Mouse (Mus musculus) hindbrain, postnatal 0 days (tissue): ENCODE results near the gene Pde4b. TPM values are rescaled to one million over a fixed set of nuclear protein-coding genes. Genes with fewer than 3 reads are reported as not detected.
A peak's percentile ranks its signal among the peaks of the same experiment; 100 is the strongest.

Source experiments
- ATAC-seq: fragments of 200-750 bp; cut with Nextera tagmentation; 2 replicates; pipeline ENCODE4 v1.8.0; 2017; ENCODE audit warnings: mild to moderate bottlenecking, moderate TSS enrichment, moderate library complexity
- DNase-seq: peaks from one replicate; pipeline ENCODE4 v3.0.0-alpha.2; 2015; ENCODE audit warnings: low spot score
- H3K27ac ChIP-seq: fragments of 300-500 bp; sonication (generic); 2 replicates; pipeline ENCODE4 v1.5.1; 2014; ENCODE audit warnings: mild to moderate bottlenecking
- H3K27me3 ChIP-seq: fragments of 300-500 bp; sonication (generic); 2 replicates; pipeline ENCODE4 v1.6.1; 2014; ENCODE audit warnings: low read length, mixed read lengths; ENCODE audit not compliant: insufficient read depth
- H3K36me3 ChIP-seq: fragments of 300-500 bp; sonication (generic); 2 replicates; pipeline ENCODE4 v1.6.1; 2014; ENCODE audit warnings: low read length, mixed read lengths; ENCODE audit not compliant: insufficient read depth
- H3K4me1 ChIP-seq: fragments of 300-500 bp; sonication (generic); 2 replicates; pipeline ENCODE4 v1.6.1; 2014; ENCODE audit warnings: antibody characterized with exemption, low read length, mixed read lengths; ENCODE audit not compliant: insufficient read depth
- H3K4me2 ChIP-seq: fragments of 300-500 bp; sonication (generic); 2 replicates; pipeline ENCODE4 v1.6.1; 2014; ENCODE audit warnings: low read depth, mild to moderate bottlenecking, low read length, moderate library complexity, mixed read lengths
- H3K4me3 ChIP-seq: fragments of 300-500 bp; sonication (generic); 2 replicates; pipeline ENCODE4 v1.5.1; 2014; ENCODE audit warnings: low read length
- H3K9ac ChIP-seq: fragments of 300-500 bp; sonication (generic); replicated peaks from 2 replicates; pipeline ENCODE4 v1.6.1; 2014; ENCODE audit warnings: mild to moderate bottlenecking, low read length, moderate library complexity, mixed read lengths
- H3K9me3 ChIP-seq: fragments of 300-500 bp; sonication (generic); 2 replicates; pipeline ENCODE4 v1.6.1; 2016; ENCODE audit warnings: low read length, mixed read lengths
- CTCF ChIP-seq: IDR thresholded peaks from 2 replicates; pipeline ENCODE4 v1.5.1; 2016; ENCODE audit warnings: antibody characterized with exemption, control low read depth, low read depth
- WGBS: fragments of 180-500 bp; shearing (Covaris S2); extraction: QIAGEN DNeasy Blood & Tissue Kit; methylation state at CpG from one replicate; pipeline ENCODE4 v1.1.7; 2014; 5-methylcytosine and 5-hydroxymethylcytosine counted together
- polyA plus RNA-seq: library from polyadenylated mRNA; unstranded; fragments of >200 nt; fragmentation: Nextera tagmentation; extraction: Ambion mirVana; gene quantifications from 2 replicates; pipeline ENCODE4 v1.2.1, GENCODE M21; 2015
- total RNA-seq: library from RNA; depleted of rRNA; stranded (reverse); fragments of >200 nt; gene quantifications from 2 replicates; pipeline ENCODE4 v1.2.3, GENCODE M21; 2014

Pde4b gene
- total and polyA plus RNA-seq, 2 experiments from 2014 or later: 46.8 to 62.5 TPM

- Histone ChIP-seq H3K27ac (peak overlapping the region; percentile 63; the same call in 1 of the 2 replicates), H3K36me3 (peaks cover 11% of the 10 kb centered on the region; the same call in 1 of the 2 replicates), H3K4me2 (peak overlapping the region; percentile 69), H3K4me3 (no peak overlapping the region), H3K9me3 (no peaks in the 10 kb centered on the region), H3K27me3 (no peaks in the 10 kb centered on the region), H3K4me1 (peaks cover 23% of the 10 kb centered on the region), H3K9ac (peak overlapping the region; percentile 7; the same call in 1 of the 2 replicates)
- ATAC-seq: no peak
- 69% methylated on average over 2 of the region's 2 CpGs for WGBS
- TF ChIP-seq CTCF: no peak
- no peak for DNase-seq
Measured at GRCm38 (mm10) chr4:102592541-102592940, 505.2 kb downstream of the Pde4b start.

- no peaks in the 10 kb centered on the region for H3K9me3 ChIP-seq
- no peak for DNase-seq
- no peak overlapping the region for H3K27ac ChIP-seq
- WGBS: 65% methylated on average over 4 of the region's 4 CpGs
- no peak for ATAC-seq
- no peak overlapping the region for H3K4me3 ChIP-seq
- H3K9ac ChIP-seq: no peak overlapping the region
- H3K4me2 ChIP-seq: no peak overlapping the region
- TF ChIP-seq CTCF: no peak
- H3K36me3 ChIP-seq: peaks cover 11% of the 10 kb centered on the region; the same call in 1 of the 2 replicates
- no peaks in the 10 kb centered on the region for H3K27me3 ChIP-seq
- H3K4me1 ChIP-seq: peaks cover 21% of the 10 kb centered on the region
Measured at GRCm38 (mm10) chr4:102593631-102594030, 506.3 kb downstream of the Pde4b start.

GRCm38 (mm10) chr4:102594506-102594905 is 507.2 kb downstream of the Pde4b start:
- no peaks in the 10 kb centered on the region for H3K9me3 ChIP-seq
- DNase-seq: no peak
- no peak overlapping the region for H3K4me3 ChIP-seq
- WGBS: 59% methylated on average over 3 of the region's 3 CpGs
- H3K4me1 ChIP-seq: peaks cover 16% of the 10 kb centered on the region; the same call in 1 of the 2 replicates
- no peak for ATAC-seq
- H3K36me3 ChIP-seq: peaks cover 13% of the 10 kb centered on the region; the same call in 1 of the 2 replicates
- H3K4me2 ChIP-seq: no peak overlapping the region
- no peak overlapping the region for H3K27ac ChIP-seq
- no peaks in the 10 kb centered on the region for H3K27me3 ChIP-seq
- H3K9ac ChIP-seq: no peak overlapping the region
- no peak for TF ChIP-seq CTCF

- 58% methylated on average over 3 of the region's 3 CpGs for WGBS
- Histone ChIP-seq H3K36me3 (peaks cover 18% of the 10 kb centered on the region), H3K4me1 (no peaks in the 10 kb centered on the region), H3K4me3 (no peak overlapping the region), H3K27me3 (no peaks in the 10 kb centered on the region), H3K4me2 (no peak overlapping the region), H3K9me3 (no peaks in the 10 kb centered on the region), H3K27ac (no peak overlapping the region), H3K9ac (no peak overlapping the region)
- no peak for DNase-seq
- ATAC-seq: no peak
- no peak for TF ChIP-seq CTCF
Measured at GRCm38 (mm10) chr4:102603968-102604367, 516.6 kb downstream of the Pde4b start.

- H3K36me3 ChIP-seq: peaks cover 16% of the 10 kb centered on the region
- WGBS: 95% methylated on average over 8 of the region's 8 CpGs
Measured at GRCm38 (mm10) chr4:102605231-102605630, 517.9 kb downstream of the Pde4b start.

GRCm38 (mm10) chr4:102605722-102606341 is 518.5 kb downstream of the Pde4b start:
- no peak overlapping the region for H3K4me3 ChIP-seq
- no peaks in the 10 kb centered on the region for H3K4me1 ChIP-seq
- ATAC-seq (no peak), DNase-seq (no peak)
- no peaks in the 10 kb centered on the region for H3K27me3 ChIP-seq
- no peak overlapping the region for H3K27ac ChIP-seq
- H3K9ac ChIP-seq: no peak overlapping the region
- no peak for TF ChIP-seq CTCF
- H3K36me3 ChIP-seq: peaks cover 16% of the 10 kb centered on the region
- H3K4me2 ChIP-seq: no peak overlapping the region
- H3K9me3 ChIP-seq: no peaks in the 10 kb centered on the region
- WGBS: 71% methylated on average over 4 of the region's 4 CpGs

More at GRCm38 (mm10) chr4:102605231-102605630, 517.9 kb downstream of the Pde4b start:
- no peak overlapping the region for H3K4me3 ChIP-seq
- no peak for TF ChIP-seq CTCF
- H3K27me3 ChIP-seq: no peaks in the 10 kb centered on the region
- H3K27ac ChIP-seq: no peak overlapping the region
- no peaks in the 10 kb centered on the region for H3K9me3 ChIP-seq
- DNase-seq (no peak), ATAC-seq (no peak)
- no peaks in the 10 kb centered on the region for H3K4me1 ChIP-seq
- H3K9ac ChIP-seq: no peak overlapping the region
- H3K4me2 ChIP-seq: no peak overlapping the region

- Histone ChIP-seq H3K4me2 (no peak overlapping the region), H3K27me3 (no peaks in the 10 kb centered on the region), H3K27ac (no peak overlapping the region), H3K4me3 (no peak overlapping the region), H3K9me3 (no peaks in the 10 kb centered on the region), H3K4me1 (no peaks in the 10 kb centered on the region), H3K36me3 (peaks cover 12% of the 10 kb centered on the region), H3K9ac (no peak overlapping the region)
- TF ChIP-seq CTCF: no peak
- no peak for DNase-seq
- ATAC-seq: no peak
- 85% methylated on average over 8 of the region's 8 CpGs for WGBS
Measured at GRCm38 (mm10) chr4:102606825-102607224, 519.5 kb downstream of the Pde4b start.
